Mouse (Mus musculus): ENCODE data around the gene Pi16. TPM values are rescaled to one million over a fixed set of nuclear protein-coding genes. Genes with fewer than 3 reads are reported as not detected.

The Pi16 gene
- total RNA-seq, 2 experiments from 2014 or later, result 0.98 to 1.5 TPM

GRCm38 (mm10) chr17:29303087-29303486 lies 14.4 kb upstream of the Pi16 start:
- DNase-seq (ENCODE audit: extremely low spot score in 1 of 2, low spot score in 1 of 2), result no peak

- DNase-seq (ENCODE audit: extremely low spot score in 1 of 2, low spot score in 1 of 2), result no peak
These were observed 13.6 kb upstream of the Pi16 start for GRCm38 (mm10) chr17:29303856-29304255.

GRCm38 (mm10) chr17:29304376-29305057 lies 13.0 kb upstream of the Pi16 start:
- no peak for DNase-seq (ENCODE audit: extremely low spot score in 1 of 2, low spot score in 1 of 2)

GRCm38 (mm10) chr17:29305058-29305806 lies 12.2 kb upstream of the Pi16 start:
- no peak for DNase-seq (ENCODE audit: extremely low spot score in 1 of 2, low spot score in 1 of 2)

GRCm38 (mm10) chr17:29305871-29306270 lies 11.6 kb upstream of the Pi16 start:
- no peak for DNase-seq (ENCODE audit: extremely low spot score in 1 of 2, low spot score in 1 of 2)

- DNase-seq (ENCODE audit: extremely low spot score in 1 of 2, low spot score in 1 of 2), result no peak
These were observed 7.3 kb upstream of the Pi16 start for GRCm38 (mm10) chr17:29310056-29310623.

- no peak for DNase-seq (ENCODE audit: extremely low spot score in 1 of 2, low spot score in 1 of 2)
These were observed 5.9 kb upstream of the Pi16 start for GRCm38 (mm10) chr17:29311602-29312001.

GRCm38 (mm10) chr17:29312082-29312481 lies 5.4 kb upstream of the Pi16 start:
- no peak for DNase-seq (ENCODE audit: extremely low spot score in 1 of 2, low spot score in 1 of 2)

GRCm38 (mm10) chr17:29313300-29313699 lies 4.2 kb upstream of the Pi16 start:
- DNase-seq (ENCODE audit: extremely low spot score in 1 of 2, low spot score in 1 of 2), result no peak

- no peak for DNase-seq (ENCODE audit: extremely low spot score in 1 of 2, low spot score in 1 of 2)
These were observed 1.6 kb upstream of the Pi16 start for GRCm38 (mm10) chr17:29315672-29316465.

GRCm38 (mm10) chr17:29316891-29317290 lies 589 bp upstream of the Pi16 start:
- no peak for DNase-seq (ENCODE audit: extremely low spot score in 1 of 2, low spot score in 1 of 2)

- DNase-seq (ENCODE audit: extremely low spot score in 1 of 2, low spot score in 1 of 2), result no peak
These were observed 1.3 kb downstream of the Pi16 start for GRCm38 (mm10) chr17:29318731-29319250.

GRCm38 (mm10) chr17:29319476-29319875 lies 2.0 kb downstream of the Pi16 start:
- DNase-seq (ENCODE audit: extremely low spot score in 1 of 2, low spot score in 1 of 2), result no peak

GRCm38 (mm10) chr17:29319881-29320639 lies 2.6 kb downstream of the Pi16 start:
- DNase-seq (ENCODE audit: extremely low spot score in 1 of 2, low spot score in 1 of 2), result no peak

GRCm38 (mm10) chr17:29321765-29322602 lies 4.5 kb downstream of the Pi16 start:
- no peak for DNase-seq (ENCODE audit: extremely low spot score in 1 of 2, low spot score in 1 of 2)

- no peak for DNase-seq (ENCODE audit: extremely low spot score in 1 of 2, low spot score in 1 of 2)
These were observed 5.1 kb downstream of the Pi16 start for GRCm38 (mm10) chr17:29322603-29322962.

GRCm38 (mm10) chr17:29323625-29324024 lies 6.1 kb downstream of the Pi16 start:
- no peak for DNase-seq (ENCODE audit: extremely low spot score in 1 of 2, low spot score in 1 of 2)

- DNase-seq (ENCODE audit: extremely low spot score in 1 of 2, low spot score in 1 of 2), result no peak
These were observed 8.4 kb downstream of the Pi16 start for GRCm38 (mm10) chr17:29325831-29326230.

All from layer of hippocampus, postnatal 25 days (tissue).